ENCODE assay signal across 7 mouse cellular contexts in the genomic region with DNA sequence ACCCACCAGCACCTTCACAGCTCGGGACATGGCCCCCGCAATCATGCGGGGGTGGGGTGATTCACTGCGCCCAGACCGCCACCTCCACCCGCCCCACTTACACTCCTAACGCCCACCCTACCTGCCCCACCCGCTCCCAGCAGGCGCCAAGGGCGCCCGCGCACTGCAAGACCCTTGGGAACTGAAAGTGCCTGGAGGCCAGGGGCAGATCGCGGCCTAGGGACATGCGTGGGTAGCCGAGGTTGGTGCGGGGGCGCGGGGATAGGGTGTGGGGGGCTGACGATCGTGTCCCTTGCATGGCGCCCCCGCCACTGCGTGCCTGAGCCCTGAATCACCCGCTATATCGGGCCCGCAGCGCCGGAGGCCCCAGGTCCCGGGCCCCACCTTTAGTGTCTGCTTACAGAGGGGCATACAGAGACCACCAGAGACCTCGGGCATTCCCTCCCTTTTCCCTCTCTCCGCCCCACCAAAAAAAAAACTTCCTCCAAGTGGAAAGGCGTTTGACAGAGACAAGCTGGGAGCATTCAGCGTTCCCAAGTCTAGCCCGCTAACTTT. TPM values are rescaled to one million over a fixed set of nuclear protein-coding genes. Genes with fewer than 3 reads are reported as not detected.
DNase-seq lines count a peak whose midpoint lies in the region; ATAC-seq lines count a peak whose summit lies in the region.

No protein-coding gene starts in this region.

- no peaks in the 10 kb centered on the region for H3K9me3 ChIP-seq in forebrain, embryonic 15.5 days
- H3K9me3 ChIP-seq in intestine, embryonic 16.5 days (ENCODE audit: control insufficient read depth, low read length): no peaks in the 10 kb centered on the region
- no peaks in the 10 kb centered on the region for H3K9me3 ChIP-seq in midbrain, embryonic 11.5 days (ENCODE audit: control insufficient read depth, low read length)

- peak; percentile 47 for DNase-seq in urinary bladder, postnatal 14 days (ENCODE audit: low spot score)
- DNase-seq in urinary bladder, adult 18-20 months (ENCODE audit: low spot score in 2 of 2): no peak
- DNase-seq in midbrain, embryonic 11.5 days (ENCODE audit: low spot score, missing footprints): peak; percentile 85
- DNase-seq in frontal cortex, adult 2 months (ENCODE audit: extremely low spot score in 1 of 2, low spot score in 1 of 2): no peak
- DNase-seq in embryo, embryonic 9.5 days (ENCODE audit: extremely low spot score): no peak

- H3K4me1 ChIP-seq in forebrain, embryonic 15.5 days: peaks cover 16% of the 10 kb centered on the region
- peaks cover 15% of the 10 kb centered on the region for H3K4me1 ChIP-seq in intestine, embryonic 16.5 days (ENCODE audit: control insufficient read depth, insufficient read depth, low read length)
- peaks cover 9% of the 10 kb centered on the region; the same call in 1 of the 2 replicates for H3K4me1 ChIP-seq in midbrain, embryonic 11.5 days (ENCODE audit: control insufficient read depth, insufficient read depth, low read length)

- WGBS in forebrain, embryonic 15.5 days: 8% methylated on average over 35 of the region's 35 CpGs
- 6% methylated on average over 35 of the region's 35 CpGs for WGBS in intestine, embryonic 16.5 days
- WGBS in midbrain, embryonic 11.5 days: 6% methylated on average over 30 of the region's 35 CpGs

- H3K36me3 ChIP-seq in forebrain, embryonic 15.5 days: no peaks in the 10 kb centered on the region
- no peaks in the 10 kb centered on the region for H3K36me3 ChIP-seq in intestine, embryonic 16.5 days (ENCODE audit: control insufficient read depth, insufficient read depth, low read length)
- no peaks in the 10 kb centered on the region for H3K36me3 ChIP-seq in midbrain, embryonic 11.5 days (ENCODE audit: control insufficient read depth, insufficient read depth, low read length)

- peaks cover 68% of the 10 kb centered on the region for H3K27me3 ChIP-seq in forebrain, embryonic 15.5 days
- no peaks in the 10 kb centered on the region for H3K27me3 ChIP-seq in intestine, embryonic 16.5 days (replicated peaks; ENCODE audit: control insufficient read depth, insufficient read depth, low read length)
- H3K27me3 ChIP-seq in midbrain, embryonic 11.5 days (ENCODE audit: control insufficient read depth, insufficient read depth, low read length): peaks cover 46% of the 10 kb centered on the region

- peak overlapping the region; percentile 39 for H3K4me3 ChIP-seq in forebrain, embryonic 15.5 days
- H3K4me3 ChIP-seq in intestine, embryonic 16.5 days (ENCODE audit: low read length): peak overlapping the region; percentile 77
- H3K4me3 ChIP-seq in midbrain, embryonic 11.5 days (ENCODE audit: low read depth, low read length): peak overlapping the region; percentile 29

- H3K27ac ChIP-seq in forebrain, embryonic 15.5 days (replicated peaks): no peak overlapping the region
- H3K27ac ChIP-seq in intestine, embryonic 16.5 days (ENCODE audit: low read length): peak overlapping the region; percentile 93
- H3K27ac ChIP-seq in midbrain, embryonic 11.5 days (ENCODE audit: low read depth, low read length): no peak overlapping the region

- peak overlapping the region; percentile 49 for H3K4me2 ChIP-seq in forebrain, embryonic 15.5 days (replicated peaks)
- H3K4me2 ChIP-seq in intestine, embryonic 16.5 days (ENCODE audit: low read depth, low read length): peak overlapping the region; percentile 88
- H3K4me2 ChIP-seq in midbrain, embryonic 11.5 days: peak overlapping the region; percentile 43

- no peak for ATAC-seq in forebrain, embryonic 15.5 days (replicated peaks)
- peak; percentile 21 for ATAC-seq in intestine, embryonic 16.5 days
- ATAC-seq in midbrain, embryonic 11.5 days (ENCODE audit: low FRiP score): no peak

- no peak overlapping the region for H3K9ac ChIP-seq in forebrain, embryonic 15.5 days (replicated peaks)
- peak overlapping the region; percentile 85 for H3K9ac ChIP-seq in intestine, embryonic 16.5 days (ENCODE audit: low read depth, low read length)
- H3K9ac ChIP-seq in midbrain, embryonic 11.5 days (ENCODE audit: low read length): peak overlapping the region; percentile 20; the same call in 1 of the 2 replicates

RNA-seq across cellular contexts. Expression of gene Cavin1, which starts 1.4 kb away (rescaled TPM):
- polyA plus RNA-seq in forebrain, embryonic 15.5 days (2015; fragmentation: Nextera tagmentation; extraction: Ambion mirVana): 29.4 and 30.1 TPM in 2 replicates
- 214 and 221 TPM in 2 replicates for polyA plus RNA-seq in intestine, embryonic 16.5 days (2015; fragmentation: Nextera tagmentation; extraction: Ambion mirVana)
- 12.5 and 14.8 TPM in 2 replicates for polyA plus RNA-seq in midbrain, embryonic 11.5 days (2014; fragmentation: Nextera tagmentation; extraction: Ambion mirVana)
- polyA plus RNA-seq in frontal cortex, adult 2 months (2012; rRNA removed): 20.9 and 21.0 TPM in 2 replicates

RNA-seq across cellular contexts. Expression of gene Stat3, which starts 29.9 kb away (rescaled TPM):
- polyA plus RNA-seq in forebrain, embryonic 15.5 days (2015; fragmentation: Nextera tagmentation; extraction: Ambion mirVana): 31.1 and 32.3 TPM in 2 replicates
- 48.9 and 53.2 TPM in 2 replicates for polyA plus RNA-seq in intestine, embryonic 16.5 days (2015; fragmentation: Nextera tagmentation; extraction: Ambion mirVana)
- 22.8 and 24.0 TPM in 2 replicates for polyA plus RNA-seq in midbrain, embryonic 11.5 days (2014; fragmentation: Nextera tagmentation; extraction: Ambion mirVana)
- 49.1 TPM in 2 replicates for polyA plus RNA-seq in frontal cortex, adult 2 months (2012; rRNA removed)

RNA-seq across cellular contexts. Expression of gene Atp6v0a1, which starts 40.0 kb away (rescaled TPM):
- 84.3 and 84.6 TPM in 2 replicates for polyA plus RNA-seq in forebrain, embryonic 15.5 days (2015; fragmentation: Nextera tagmentation; extraction: Ambion mirVana)
- polyA plus RNA-seq in intestine, embryonic 16.5 days (2015; fragmentation: Nextera tagmentation; extraction: Ambion mirVana): 38.8 and 43.3 TPM in 2 replicates
- polyA plus RNA-seq in midbrain, embryonic 11.5 days (2014; fragmentation: Nextera tagmentation; extraction: Ambion mirVana): 42.5 and 45.9 TPM in 2 replicates
- 312 and 317 TPM in 2 replicates for polyA plus RNA-seq in frontal cortex, adult 2 months (2012; rRNA removed)

Comparison
In these comparisons a context has a peak if more than half of its experiments do, and no peak if none do; other contexts are left out.
1. DNase-seq: peak in urinary bladder, postnatal 14 days (single experiment) and midbrain, embryonic 11.5 days (single experiment); none in urinary bladder, adult 18-20 months (0 of 2), frontal cortex, adult 2 months (0 of 2) and embryo, embryonic 9.5 days (single experiment).
2. Peak in every context shown above with its lines, with median percentiles within 50 percentile points of each other: H3K4me2 ChIP-seq and H3K4me3 ChIP-seq.